Mouse (Mus musculus) naive thymus-derived CD4-positive, alpha-beta T cell, adult 2 months (primary cell): ENCODE data around the gene Mid1.
"Not testable (repeated sequence)": the region's sequence is repeated elsewhere in the genome, so short reads cannot be mapped to it uniquely, and the experiment has no call there.

Experiments
- DNase-seq: peaks from one replicate; pipeline ENCODE4 v3.0.0-alpha.2; 2011; ENCODE audit warnings: low read depth

Gene Mid1

GRCm38 (mm10) chrX:170017333-170018245 lies 332.6 kb downstream of the Mid1 start:
- DNase-seq, result peak; percentile 97

- DNase-seq, result peak; percentile 78
Observed at GRCm38 (mm10) chrX:170018571-170019218, 333.7 kb downstream of the Mid1 start.

GRCm38 (mm10) chrX:170019219-170019953 lies 334.4 kb downstream of the Mid1 start:
- peak; percentile 74 for DNase-seq

GRCm38 (mm10) chrX:170019954-170020689 lies 335.1 kb downstream of the Mid1 start:
- DNase-seq, result peak; percentile 99

GRCm38 (mm10) chrX:170020690-170021050 lies 335.7 kb downstream of the Mid1 start:
- peak; percentile 100 for DNase-seq

GRCm38 (mm10) chrX:170021205-170021604 lies 336.2 kb downstream of the Mid1 start:
- DNase-seq, result not testable (repeated sequence)

- DNase-seq, result peak; percentile 95
Observed at GRCm38 (mm10) chrX:170021750-170022461, 336.9 kb downstream of the Mid1 start.
